Mouse (Mus musculus) liver, embryonic 16.5 days (tissue): ENCODE results near the gene Naga. TPM values are rescaled to one million over a fixed set of nuclear protein-coding genes. Genes with fewer than 3 reads are reported as not detected.

ENCODE experiments used
- ATAC-seq: fragments of 200-750 bp; cut with Nextera tagmentation; 2 replicates; pipeline ENCODE4 v1.8.0; 2017; ENCODE audit warnings: low read depth, mild to moderate bottlenecking, moderate number of reproducible peaks, moderate library complexity
- H3K27ac ChIP-seq: fragments of 300-500 bp; sonication (generic); 2 replicates; pipeline ENCODE4 v1.5.1; 2014; ENCODE audit warnings: mild to moderate bottlenecking, low read length
- H3K27me3 ChIP-seq: fragments of 300-500 bp; sonication (generic); 2 replicates; pipeline ENCODE4 v1.6.1; 2014; ENCODE audit warnings: low read depth, low read length, mixed read lengths; ENCODE audit not compliant: control insufficient read depth, insufficient read depth
- H3K36me3 ChIP-seq: fragments of 300-500 bp; sonication (generic); 2 replicates; pipeline ENCODE4 v1.6.1; 2014; ENCODE audit warnings: mild to moderate bottlenecking; ENCODE audit not compliant: control insufficient read depth, insufficient read depth
- H3K4me1 ChIP-seq: fragments of 300-500 bp; sonication (generic); 2 replicates; pipeline ENCODE4 v1.6.1; 2014; ENCODE audit warnings: low read depth, low read length, mixed read lengths; ENCODE audit not compliant: control insufficient read depth
- H3K4me2 ChIP-seq: fragments of 300-500 bp; sonication (generic); 2 replicates; pipeline ENCODE4 v1.6.1; 2014; ENCODE audit warnings: low read depth, low read length, mixed read lengths
- H3K4me3 ChIP-seq: fragments of 300-500 bp; sonication (generic); 2 replicates; pipeline ENCODE4 v1.5.1; 2014; ENCODE audit warnings: low read depth, mild to moderate bottlenecking, low read length
- H3K9ac ChIP-seq: fragments of 300-500 bp; sonication (generic); 2 replicates; pipeline ENCODE4 v1.6.1; 2014; ENCODE audit warnings: low read depth, low read length
- H3K9me3 ChIP-seq: fragments of 300-500 bp; sonication (generic); replicated peaks from 2 replicates; pipeline ENCODE4 v1.6.1; 2016; ENCODE audit warnings: low read length; ENCODE audit not compliant: control insufficient read depth
- WGBS: fragments of 180-500 bp; shearing (Covaris S2); extraction: QIAGEN DNeasy Blood & Tissue Kit; methylation state at CpG from one replicate; pipeline ENCODE4 v1.1.7; 2014; ENCODE audit not compliant: insufficient replicate concordance; 5-methylcytosine and 5-hydroxymethylcytosine counted together
- polyA plus RNA-seq: library from polyadenylated mRNA; unstranded; fragments of >200 nt; fragmentation: Nextera tagmentation; extraction: Ambion mirVana; gene quantifications from 2 replicates; pipeline ENCODE4 v1.2.1, GENCODE M21; 2015

Gene Naga
- polyA plus RNA-seq, 1 experiment from 2014 or later: 51.1 TPM

- H3K27me3 ChIP-seq: no peaks in the 10 kb centered on the region
- WGBS: 38% methylated on average over 5 of the region's 5 CpGs
- no peak for ATAC-seq
- H3K36me3 ChIP-seq: peaks cover 11% of the 10 kb centered on the region
- H3K4me1 ChIP-seq: peaks cover 75% of the 10 kb centered on the region
- peak overlapping the region; percentile 96 for H3K9ac ChIP-seq
- no peaks in the 10 kb centered on the region for H3K9me3 ChIP-seq
- peak overlapping the region; percentile 69 for H3K4me3 ChIP-seq
- H3K27ac ChIP-seq: peak overlapping the region; percentile 100
- peak overlapping the region; percentile 94 for H3K4me2 ChIP-seq
These were observed 3.8 kb upstream of the Naga start for GRCm38 (mm10) chr15:82342543-82342935.

- no peaks in the 10 kb centered on the region for H3K27me3 ChIP-seq
- no peaks in the 10 kb centered on the region for H3K9me3 ChIP-seq
- WGBS: 8% methylated on average over 15 of the region's 15 CpGs
- peak; percentile 62 for ATAC-seq
- peak overlapping the region; percentile 94 for H3K4me2 ChIP-seq
- peaks cover 12% of the 10 kb centered on the region for H3K36me3 ChIP-seq
- H3K4me3 ChIP-seq: peak overlapping the region; percentile 69
- H3K4me1 ChIP-seq: peaks cover 75% of the 10 kb centered on the region
- H3K27ac ChIP-seq: peak overlapping the region; percentile 100
- peak overlapping the region; percentile 96 for H3K9ac ChIP-seq
These were observed 3.2 kb upstream of the Naga start for GRCm38 (mm10) chr15:82341675-82342542.

- under 1% methylated on average over 38 of the region's 40 CpGs for WGBS
- ATAC-seq: peak; percentile 22
These were observed 2.3 kb upstream of the Naga start for GRCm38 (mm10) chr15:82341036-82341501.

DNA sequence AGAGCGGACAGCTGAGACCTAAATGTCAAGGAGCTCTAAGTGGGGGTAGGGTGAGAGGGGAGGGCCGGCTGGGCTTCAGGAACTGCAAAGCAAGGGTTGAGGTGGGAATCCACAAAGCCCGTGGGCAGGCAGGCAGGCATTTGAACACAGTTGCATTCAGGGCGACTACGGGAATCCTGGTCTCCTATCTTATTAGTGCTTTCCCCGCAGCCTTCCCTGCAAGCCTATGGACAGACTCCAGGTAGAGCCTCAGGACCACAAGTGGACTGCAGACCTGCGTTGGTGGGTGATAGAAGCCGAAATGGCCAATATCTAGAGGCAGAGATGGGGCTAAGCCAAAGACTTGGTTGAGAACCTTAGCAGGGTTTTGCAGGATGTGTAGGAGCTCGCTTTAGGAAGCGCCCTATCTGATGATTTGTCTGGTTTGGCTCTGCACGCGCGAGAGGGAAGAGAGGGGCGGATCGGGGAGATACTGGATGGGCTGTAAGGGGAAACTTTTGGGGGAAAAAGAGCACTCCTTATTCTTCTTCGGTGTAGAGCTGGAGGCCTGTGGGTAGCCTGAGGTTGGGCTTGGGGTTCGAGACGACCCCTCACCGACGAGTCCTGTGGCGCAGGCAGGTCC, 1.8 kb upstream of the Naga start:
- Histone ChIP-seq H3K36me3 (peaks cover 26% of the 10 kb centered on the region), H3K27ac (peak overlapping the region; percentile 100), H3K9me3 (no peaks in the 10 kb centered on the region), H3K4me1 (peaks cover 78% of the 10 kb centered on the region), H3K27me3 (no peaks in the 10 kb centered on the region), H3K9ac (peak overlapping the region; percentile 96), H3K4me3 (peak overlapping the region; percentile 69), H3K4me2 (peak overlapping the region; percentile 94)
- no peak for ATAC-seq
- WGBS: 14% methylated on average over 21 of the region's 21 CpGs

More at GRCm38 (mm10) chr15:82341036-82341501, 2.3 kb upstream of the Naga start:
- Histone ChIP-seq H3K4me3 (peak overlapping the region; percentile 69), H3K4me1 (peaks cover 78% of the 10 kb centered on the region), H3K27me3 (no peaks in the 10 kb centered on the region), H3K27ac (peak overlapping the region; percentile 100), H3K9me3 (no peaks in the 10 kb centered on the region), H3K4me2 (peak overlapping the region; percentile 94), H3K9ac (peak overlapping the region; percentile 96), H3K36me3 (peaks cover 20% of the 10 kb centered on the region)

DNA sequence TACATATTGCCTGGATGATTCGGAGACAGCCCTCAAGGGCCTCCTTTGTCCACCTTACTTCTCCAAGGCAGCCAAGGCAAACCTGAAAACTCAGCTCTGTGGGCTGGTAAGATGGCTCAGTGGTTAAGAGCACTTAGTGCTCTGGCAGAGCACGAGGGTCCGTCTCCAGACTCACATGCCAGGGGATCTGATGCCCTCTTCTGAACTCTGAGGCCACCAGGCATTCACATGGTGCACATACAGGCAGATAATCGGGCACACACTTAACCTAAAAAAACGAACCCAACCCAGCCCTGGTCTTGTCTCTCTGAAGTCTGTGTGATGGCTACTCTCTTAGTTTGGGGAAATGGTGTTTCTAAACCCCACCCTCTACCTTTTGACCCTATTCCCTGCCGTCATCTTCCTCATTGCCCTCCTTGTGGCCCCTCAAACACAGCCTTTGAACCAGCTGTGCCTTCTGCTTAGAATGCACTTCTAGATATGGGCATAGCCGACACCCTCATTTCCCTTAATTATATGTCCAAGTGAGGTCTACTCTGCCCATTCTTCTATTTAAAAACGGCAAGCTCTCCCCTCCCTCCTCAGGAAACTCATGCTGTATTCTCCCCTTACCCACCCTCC, 1.0 kb upstream of the Naga start:
- H3K27ac ChIP-seq: peak overlapping the region; percentile 100
- peak overlapping the region; percentile 69 for H3K4me3 ChIP-seq
- no peak for ATAC-seq
- peaks cover 30% of the 10 kb centered on the region for H3K36me3 ChIP-seq
- H3K9me3 ChIP-seq: no peaks in the 10 kb centered on the region
- H3K9ac ChIP-seq: peak overlapping the region; percentile 96
- H3K27me3 ChIP-seq: no peaks in the 10 kb centered on the region
- 34% methylated on average over 8 of the region's 8 CpGs for WGBS
- H3K4me2 ChIP-seq: peak overlapping the region; percentile 94
- peaks cover 70% of the 10 kb centered on the region for H3K4me1 ChIP-seq

- peaks cover 36% of the 10 kb centered on the region for H3K36me3 ChIP-seq
- H3K27ac ChIP-seq: peak overlapping the region; percentile 100
- H3K9ac ChIP-seq: peak overlapping the region; percentile 96
- 35% methylated on average over 10 of the region's 10 CpGs for WGBS
- no peaks in the 10 kb centered on the region for H3K9me3 ChIP-seq
- H3K27me3 ChIP-seq: no peaks in the 10 kb centered on the region
- H3K4me2 ChIP-seq: peak overlapping the region; percentile 94
- peak overlapping the region; percentile 77 for H3K4me3 ChIP-seq
- H3K4me1 ChIP-seq: peaks cover 64% of the 10 kb centered on the region
- no peak for ATAC-seq
These were observed 425 bp upstream of the Naga start for GRCm38 (mm10) chr15:82339150-82339549.

GRCm38 (mm10) chr15:82337875-82338274, 850 bp downstream of the Naga start:
- peak overlapping the region; percentile 94 for H3K4me2 ChIP-seq
- peak overlapping the region; percentile 70 for H3K9ac ChIP-seq
- H3K4me1 ChIP-seq: peaks cover 52% of the 10 kb centered on the region
- ATAC-seq: no peak
- H3K36me3 ChIP-seq: peaks cover 30% of the 10 kb centered on the region
- no peaks in the 10 kb centered on the region for H3K27me3 ChIP-seq
- WGBS: 5% methylated on average over 4 of the region's 4 CpGs
- H3K27ac ChIP-seq: peak overlapping the region; percentile 80
- no peaks in the 10 kb centered on the region for H3K9me3 ChIP-seq
- H3K4me3 ChIP-seq: peak overlapping the region; percentile 77

- H3K4me1 ChIP-seq: peaks cover 41% of the 10 kb centered on the region
- no peak for ATAC-seq
- H3K27ac ChIP-seq: no peak overlapping the region
- peak overlapping the region; percentile 1; the same call in 1 of the 2 replicates for H3K4me3 ChIP-seq
- H3K36me3 ChIP-seq: peaks cover 33% of the 10 kb centered on the region
- H3K9ac ChIP-seq: no peak overlapping the region
- 91% methylated on average over 12 of the region's 12 CpGs for WGBS
- H3K9me3 ChIP-seq: no peaks in the 10 kb centered on the region
- H3K27me3 ChIP-seq: no peaks in the 10 kb centered on the region
- H3K4me2 ChIP-seq: no peak overlapping the region; the same call in 1 of the 2 replicates
These were observed 2.1 kb downstream of the Naga start for GRCm38 (mm10) chr15:82336629-82337028.
